Mouse (Mus musculus) B cell, adult 2 months (primary cell): ENCODE measurements around the gene Dmbt1.
"Not testable (repeated sequence)": the region's sequence is repeated elsewhere in the genome, so short reads cannot be mapped to it uniquely, and the experiment has no call there.

Experiments used
- DNase-seq, 2 experiments: peaks; one replicate each; pipeline ENCODE4 v3.0.0; 2022

The Dmbt1 gene

DNA sequence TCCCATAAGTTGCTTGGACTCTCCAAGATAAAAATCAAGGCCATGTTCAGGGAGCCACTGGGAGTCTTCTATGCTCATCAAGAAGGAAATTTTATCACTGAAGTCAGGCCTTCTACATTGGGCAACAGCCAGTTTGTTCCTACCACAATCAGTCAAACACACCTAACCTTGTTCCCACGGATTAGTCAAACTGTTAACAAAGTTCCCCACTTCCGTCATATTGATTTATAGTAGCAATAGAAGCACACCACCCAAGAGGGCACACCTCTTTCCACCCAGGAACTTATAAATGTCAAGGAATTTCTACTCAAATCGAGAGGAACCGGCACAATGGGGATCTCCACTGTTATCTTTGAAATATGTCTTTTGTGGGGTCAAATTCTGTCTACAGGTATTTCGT, at the start of gene Dmbt1:
Gene Dmbt1, plus strand, starts transcription at position 299 of the 400 bp plus-strand sequence.
- DNase-seq = no peak

DNA sequence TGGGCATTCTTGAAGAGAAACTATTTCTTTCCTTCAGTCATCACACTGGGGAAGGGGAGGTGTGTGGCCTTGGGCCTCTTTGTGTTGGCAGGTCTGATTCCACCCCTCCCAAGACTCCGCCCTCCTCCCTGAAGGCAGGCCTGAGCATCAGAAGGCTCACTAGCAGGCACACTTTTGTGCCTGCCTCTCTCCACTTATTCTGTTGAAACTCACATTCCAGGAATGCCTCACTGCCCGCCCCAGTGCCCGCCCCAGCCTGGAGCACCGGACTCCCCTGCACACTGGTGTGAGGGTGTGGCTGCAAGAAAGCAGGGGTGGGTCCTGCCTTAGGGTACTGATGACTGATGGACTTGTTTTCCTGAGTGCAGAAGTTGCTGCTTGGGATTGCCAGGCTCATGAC, 49.5 kb upstream of the Dmbt1 start:
- no peak for DNase-seq

DNA sequence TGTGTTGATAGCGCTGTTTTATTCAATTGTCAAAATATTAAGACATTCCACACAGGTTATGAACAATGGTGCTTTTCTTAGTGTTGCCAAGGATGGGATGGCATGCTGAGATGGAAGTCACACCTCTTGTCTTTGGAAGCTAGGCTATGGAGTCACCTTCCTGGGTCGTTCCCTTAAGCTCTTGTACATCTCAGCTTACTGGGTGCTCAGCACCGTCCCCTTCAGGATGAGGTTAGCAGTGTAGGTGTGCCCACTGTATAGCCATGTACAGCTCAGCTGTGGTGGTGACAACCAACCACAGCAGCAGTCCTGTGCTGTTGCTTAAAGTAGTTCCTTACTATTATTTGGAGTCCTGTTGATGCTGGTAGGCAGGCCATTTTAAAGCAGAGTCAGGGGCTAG, 49.0 kb upstream of the Dmbt1 start:
- DNase-seq = no peak

DNA sequence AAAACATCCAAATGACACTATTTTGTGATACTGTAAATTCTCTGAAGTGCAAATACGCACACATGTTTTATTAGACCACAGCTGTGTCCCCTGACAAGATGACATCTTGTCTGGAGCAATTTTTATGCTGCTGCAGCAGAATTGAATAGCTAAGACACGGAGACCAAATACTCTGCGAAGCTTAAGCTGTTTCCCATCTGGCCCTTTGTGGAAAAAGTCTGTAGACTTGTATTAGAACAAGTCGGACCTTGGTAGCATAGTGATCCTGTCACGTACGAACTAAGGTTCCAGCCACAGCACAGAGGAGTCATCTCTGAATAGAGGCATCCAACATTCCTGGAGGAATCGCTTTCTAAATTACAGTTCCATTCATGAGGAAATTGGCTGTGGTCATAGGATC, 47.6 kb upstream of the Dmbt1 start:
- no peak for DNase-seq

DNA sequence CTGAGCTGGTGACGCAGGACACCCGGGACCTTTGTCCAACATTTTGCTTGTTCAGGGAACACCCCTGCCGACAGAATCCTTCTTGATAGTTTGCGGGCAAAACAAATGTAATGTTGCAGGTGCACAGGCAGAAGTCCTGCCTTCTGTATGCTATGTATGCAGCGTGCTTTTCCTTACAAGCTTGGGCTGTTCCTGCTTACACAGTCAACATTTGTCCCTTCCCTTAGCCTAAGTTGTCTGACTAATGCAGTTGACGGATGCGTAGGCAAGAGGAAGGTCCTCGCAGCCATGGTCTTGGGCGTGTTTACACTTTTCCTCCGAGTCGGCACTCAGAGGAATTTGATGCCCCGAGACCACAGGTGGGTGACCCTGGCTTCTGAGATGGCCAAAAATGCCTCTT, 46.7 kb upstream of the Dmbt1 start:
- DNase-seq = no peak

DNA sequence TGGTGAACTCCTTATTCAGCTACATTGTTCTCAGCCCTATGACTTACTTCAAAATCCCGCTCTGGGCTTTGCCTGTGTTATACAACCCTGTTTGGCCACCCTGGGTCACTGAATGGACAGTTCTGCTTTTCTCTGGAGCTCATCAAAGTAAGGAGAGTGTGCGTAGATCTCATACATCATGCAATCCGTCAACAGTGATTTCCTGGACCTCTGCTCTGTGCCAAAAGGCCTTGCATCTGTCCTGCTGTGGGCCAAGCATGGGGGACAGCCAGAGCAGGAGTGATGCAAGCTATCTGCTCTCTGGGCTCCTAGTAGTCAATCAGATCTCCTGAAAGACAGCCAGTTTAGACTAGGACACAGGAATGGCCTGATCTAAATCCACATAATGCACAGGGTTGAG, 46.1 kb upstream of the Dmbt1 start:
- DNase-seq = no peak

DNA sequence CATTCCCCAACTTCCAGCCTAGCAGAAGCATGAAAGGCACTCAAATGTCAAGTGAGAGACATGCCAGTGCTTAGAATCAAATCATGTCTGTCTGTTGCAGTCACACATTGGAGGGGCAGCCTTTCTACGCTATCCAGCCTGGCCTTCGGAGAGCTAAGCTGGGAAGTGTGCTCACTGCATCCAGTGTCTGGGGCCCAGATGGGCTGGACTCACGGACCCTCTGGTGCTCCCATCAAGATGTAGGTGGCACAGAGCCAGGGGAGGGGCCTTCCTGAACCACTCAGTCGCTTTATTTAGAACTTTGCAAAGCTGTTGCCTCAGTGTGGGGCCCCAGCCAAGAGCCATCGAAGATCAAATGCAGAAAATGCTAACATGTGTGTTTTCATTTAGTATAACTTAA, 43.7 kb upstream of the Dmbt1 start:
- no peak for DNase-seq

DNA sequence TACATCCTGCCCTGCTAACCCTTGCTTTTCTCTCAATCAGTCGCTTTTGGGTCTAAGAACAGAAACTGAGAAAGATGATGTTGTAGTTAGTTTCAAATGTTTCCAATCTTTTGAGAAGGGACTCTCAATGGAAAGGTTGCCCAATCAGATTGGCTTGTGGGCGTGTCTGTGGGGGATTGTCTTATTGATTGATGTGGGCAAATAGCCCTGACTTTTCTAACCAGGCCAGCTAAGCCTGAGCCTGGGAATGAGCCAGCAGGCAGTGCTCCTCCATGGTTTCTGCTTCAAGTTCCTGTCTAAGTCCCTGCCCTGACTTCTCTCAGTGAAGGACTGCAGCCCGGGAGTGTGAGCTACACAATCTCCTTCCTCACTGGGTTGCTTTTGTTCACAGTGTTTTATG, 42.5 kb upstream of the Dmbt1 start:
- no peak for DNase-seq

DNA sequence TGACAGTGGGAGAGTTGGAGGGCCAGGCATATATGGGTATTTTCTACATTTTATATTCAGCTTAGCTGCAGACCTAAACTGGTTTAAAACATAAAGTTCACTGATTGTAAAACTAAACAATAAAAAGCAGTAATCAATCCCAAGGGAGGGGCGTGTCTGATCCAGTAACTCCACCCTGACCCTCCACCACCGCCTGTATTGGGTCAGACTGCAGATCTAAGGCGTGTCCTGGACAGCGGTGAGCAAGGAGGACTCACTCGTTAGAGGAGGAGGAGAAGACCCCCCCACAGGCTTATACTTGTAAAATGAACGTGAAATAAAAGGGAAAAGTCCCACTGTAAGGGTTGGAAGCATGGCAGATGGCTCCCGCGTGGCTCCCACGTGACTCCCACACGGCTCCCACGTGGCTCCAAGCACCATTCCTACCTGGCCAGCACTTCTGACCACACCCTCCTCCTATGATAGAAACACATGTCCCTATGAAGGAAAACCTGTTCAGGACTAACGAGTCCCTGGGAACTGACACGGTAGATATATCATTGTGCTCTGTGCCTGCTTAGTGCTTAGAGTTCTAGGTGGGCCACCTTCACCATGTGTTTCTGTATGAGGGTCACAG, 40.6 kb upstream of the Dmbt1 start:
- DNase-seq = no peak

DNA sequence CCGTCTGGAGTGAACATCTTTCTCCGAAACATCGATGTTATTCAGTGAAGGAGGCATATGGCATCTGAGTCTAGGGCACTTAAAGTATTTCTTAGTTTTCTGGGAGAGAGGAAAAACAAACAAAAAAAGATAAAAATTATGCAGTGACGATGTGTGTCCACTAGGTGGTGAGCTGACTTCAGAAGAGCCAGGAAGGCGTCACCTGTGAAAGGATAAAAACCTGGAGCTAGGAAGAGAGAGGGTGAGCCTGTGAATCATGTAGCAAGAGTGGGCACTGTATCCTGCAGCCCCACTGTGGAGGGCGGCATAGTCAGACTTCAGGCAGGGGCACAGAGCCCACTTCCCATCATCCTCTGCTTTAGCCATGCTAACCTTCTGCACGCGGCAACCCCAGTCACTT, 37.9 kb upstream of the Dmbt1 start:
- DNase-seq = no peak

DNA sequence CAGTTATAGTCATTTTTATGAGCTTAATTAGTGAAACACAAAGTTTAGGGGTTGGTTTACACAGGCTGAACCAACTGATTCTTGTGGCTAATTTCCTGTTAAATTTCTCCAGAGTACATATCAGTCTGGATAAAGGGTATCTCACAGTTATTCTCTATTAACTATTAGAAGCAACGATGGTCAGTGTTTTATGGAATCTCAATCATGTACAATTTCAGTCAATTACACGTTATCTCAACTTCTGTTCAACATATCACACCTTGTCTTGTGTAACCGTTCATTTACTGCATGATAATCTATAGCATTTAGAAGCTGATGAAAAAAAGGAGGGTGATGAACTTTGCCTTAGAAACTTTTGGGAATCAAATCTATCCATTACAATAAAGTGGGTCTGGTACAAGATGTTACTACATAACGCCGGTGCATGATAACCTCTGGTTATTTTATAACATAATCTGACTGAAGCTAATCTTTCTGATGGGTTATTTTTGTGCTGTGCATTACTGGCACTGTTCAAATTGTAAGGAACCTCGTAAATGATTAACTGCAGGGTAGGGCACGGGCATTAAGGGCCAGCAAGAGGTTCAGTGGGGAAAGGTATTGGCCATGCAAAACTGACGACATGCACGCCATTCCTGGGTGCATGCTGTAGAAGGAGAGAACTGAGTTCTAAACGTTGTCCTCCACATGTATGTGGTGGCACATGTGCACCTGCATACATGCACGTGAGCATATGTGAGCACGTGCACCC, 29.7 kb upstream of the Dmbt1 start:
- DNase-seq = no peak

DNA sequence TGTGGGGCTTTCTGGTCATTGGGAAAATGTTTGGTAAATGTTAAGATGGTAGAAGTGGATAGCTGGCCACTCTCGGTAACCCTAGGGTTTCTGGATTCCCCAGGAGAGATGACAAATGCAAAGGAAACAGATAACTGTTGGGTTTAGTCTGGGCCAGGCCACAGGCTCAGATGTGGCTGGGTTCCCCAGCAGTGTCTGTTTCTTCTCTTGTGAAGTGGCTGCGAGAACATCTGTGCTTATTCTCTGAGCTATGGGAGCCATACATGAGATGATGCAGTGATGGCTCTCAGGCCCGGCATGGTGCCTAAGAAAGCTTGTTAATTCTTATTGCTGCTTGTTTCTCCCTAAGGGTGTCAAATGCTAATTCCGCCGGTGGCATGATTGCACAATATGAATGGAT, 27.8 kb upstream of the Dmbt1 start:
- DNase-seq = no peak

DNA sequence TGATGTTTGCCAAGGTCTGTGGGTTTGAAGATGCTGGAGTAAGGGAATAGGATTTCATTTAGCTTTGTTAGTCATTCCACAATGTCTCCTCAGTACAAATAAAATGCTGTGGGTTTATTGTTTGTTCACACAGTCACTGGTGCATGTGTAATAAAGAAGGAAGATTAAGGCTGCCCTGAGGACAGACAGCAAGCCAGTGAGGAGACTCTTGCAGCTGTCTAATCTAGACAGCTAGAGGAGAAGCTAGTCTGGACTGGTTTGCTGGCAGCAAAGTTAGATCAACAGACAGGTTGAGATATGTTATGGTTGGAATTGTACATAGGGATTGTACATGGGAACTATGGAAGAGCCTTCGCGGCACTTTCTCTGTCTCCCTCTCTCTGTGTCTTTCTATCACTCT, 24.6 kb upstream of the Dmbt1 start:
- DNase-seq = no peak

DNA sequence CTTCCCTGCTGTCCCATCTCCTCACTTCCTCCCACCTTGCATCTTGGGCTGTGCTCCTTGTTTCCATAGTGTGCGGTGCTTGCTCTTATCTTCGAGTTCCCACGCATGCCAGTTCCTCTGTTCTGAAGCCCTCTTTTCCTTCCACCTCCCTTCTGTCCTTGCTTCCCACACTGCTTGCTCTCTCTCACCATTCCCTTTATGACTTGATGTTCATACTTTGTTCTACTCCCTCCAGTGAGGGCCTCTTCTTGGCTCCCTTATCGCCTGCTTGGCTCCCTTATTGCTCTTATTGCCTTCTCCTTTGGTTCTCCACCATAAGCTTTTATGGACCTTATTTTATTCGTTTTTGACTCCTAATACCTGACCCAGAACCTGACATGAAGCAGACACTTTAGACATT, 22.7 kb upstream of the Dmbt1 start:
- DNase-seq = no peak

DNA sequence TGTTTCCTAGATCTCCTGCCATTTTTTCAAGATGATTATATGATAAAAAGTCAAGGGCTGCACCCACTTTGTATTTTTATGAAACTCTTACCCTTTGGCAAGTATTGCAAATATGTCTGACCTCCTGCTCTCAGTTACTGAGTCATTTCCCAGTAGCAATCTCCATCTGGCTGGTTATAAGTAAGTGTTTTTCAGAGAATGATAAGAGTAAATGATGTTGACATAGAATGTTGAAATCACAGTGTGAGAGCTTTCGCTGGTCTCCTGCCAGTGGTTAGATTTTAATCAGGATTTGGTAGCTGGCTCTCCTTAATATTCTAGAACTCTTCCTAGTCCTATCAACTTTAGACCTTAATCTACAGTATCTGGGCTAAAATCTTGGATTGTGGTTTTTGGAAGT, 20.0 kb upstream of the Dmbt1 start:
- no peak for DNase-seq

DNA sequence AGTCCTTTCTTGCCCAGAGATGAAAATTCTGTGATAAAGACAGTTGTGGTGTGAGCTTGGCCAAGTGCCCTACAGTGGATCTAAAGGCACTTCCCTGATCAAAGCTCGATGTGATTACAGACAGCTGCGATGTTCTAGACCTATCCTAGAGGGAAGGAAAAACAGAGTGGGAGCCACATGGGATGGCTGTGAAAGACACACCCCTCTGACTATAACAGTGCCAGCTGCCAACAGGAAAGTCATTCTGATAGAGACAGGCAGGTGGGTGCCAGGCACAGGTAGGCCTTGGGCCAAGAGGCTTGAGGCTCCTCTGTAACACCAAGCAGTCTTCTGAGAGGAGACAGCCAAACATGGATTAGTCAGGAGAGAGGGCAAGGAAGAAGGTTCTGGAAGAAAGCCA, 12.7 kb upstream of the Dmbt1 start:
- DNase-seq = no peak

DNA sequence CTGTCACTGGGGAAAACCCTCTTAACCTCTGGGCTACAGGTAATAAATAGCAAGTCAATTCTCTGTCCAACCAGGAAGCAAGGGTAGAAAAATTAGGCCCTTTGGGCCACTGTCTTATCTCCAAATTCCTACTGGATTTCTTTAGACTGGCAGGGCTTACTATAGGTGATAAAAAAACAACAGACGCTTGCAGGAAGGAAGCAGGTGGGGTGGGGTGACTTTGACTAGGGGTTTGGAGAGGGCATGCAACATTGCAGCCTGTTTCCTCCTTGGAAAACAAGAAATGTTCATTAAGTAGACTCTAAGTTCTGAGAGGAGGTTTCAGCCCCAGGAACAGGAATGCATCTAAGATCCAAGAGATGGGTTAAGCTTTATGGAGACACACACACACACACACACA, 7.0 kb upstream of the Dmbt1 start:
- no peak for DNase-seq

DNA sequence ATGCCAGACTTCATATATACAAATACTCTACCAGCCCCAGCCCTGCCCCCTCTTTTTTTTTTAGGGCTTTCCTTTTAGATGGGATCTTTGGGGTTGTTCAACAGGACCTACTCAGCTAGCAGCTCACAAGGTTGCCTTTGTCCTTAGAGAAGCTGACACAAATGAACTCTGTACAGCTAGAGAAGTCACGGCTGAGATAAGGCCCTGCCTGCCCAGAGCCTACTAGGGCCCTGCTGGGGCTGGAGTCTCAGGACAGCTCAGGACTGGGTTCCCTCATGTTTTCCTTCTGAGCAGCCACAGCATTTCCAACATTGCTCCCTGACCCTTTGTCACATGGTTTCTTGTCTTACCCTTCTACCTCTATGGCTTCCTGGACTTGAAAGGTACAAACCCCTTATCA, 4.3 kb upstream of the Dmbt1 start:
- DNase-seq = no peak

DNA sequence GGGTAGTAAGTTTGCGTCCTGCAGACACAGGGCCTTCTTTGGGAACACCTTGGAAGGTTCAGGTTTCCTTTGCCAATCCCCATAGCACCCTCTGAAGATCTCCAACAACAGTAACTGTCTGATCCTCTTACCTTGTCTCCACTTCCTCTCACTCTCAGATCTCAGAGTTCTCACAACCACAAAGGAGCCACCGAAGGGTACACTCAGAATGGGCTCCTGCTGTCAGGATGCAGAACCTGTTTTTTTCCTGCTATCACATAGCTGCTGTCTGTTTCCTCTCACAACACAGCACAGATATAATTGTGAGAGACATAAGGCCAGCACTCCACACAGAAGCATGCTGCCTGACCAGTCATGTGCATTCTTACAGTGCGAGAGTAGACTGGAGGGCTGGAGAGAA, 4.5 kb downstream of the Dmbt1 start:
- no peak for DNase-seq

DNA sequence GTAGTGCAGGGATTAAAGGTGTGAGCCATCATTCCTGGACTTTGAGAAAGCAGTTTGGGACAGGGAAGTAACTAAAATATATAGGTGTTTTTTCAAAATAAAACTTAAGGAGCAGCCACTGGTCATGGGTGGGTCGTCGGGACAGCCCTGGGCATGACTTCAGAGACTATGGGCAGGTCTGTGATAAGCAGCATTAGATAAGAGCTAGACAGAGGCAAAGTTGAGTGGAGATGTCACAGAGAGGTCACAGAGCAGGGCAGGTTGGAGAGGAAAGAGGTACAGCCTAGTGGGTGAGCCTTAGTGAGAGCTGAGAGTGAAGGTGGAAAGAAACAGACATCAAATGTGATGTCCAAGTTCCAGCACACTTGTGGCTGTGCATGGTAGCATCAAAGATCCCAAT, 5.2 kb downstream of the Dmbt1 start:
- DNase-seq = no peak

DNA sequence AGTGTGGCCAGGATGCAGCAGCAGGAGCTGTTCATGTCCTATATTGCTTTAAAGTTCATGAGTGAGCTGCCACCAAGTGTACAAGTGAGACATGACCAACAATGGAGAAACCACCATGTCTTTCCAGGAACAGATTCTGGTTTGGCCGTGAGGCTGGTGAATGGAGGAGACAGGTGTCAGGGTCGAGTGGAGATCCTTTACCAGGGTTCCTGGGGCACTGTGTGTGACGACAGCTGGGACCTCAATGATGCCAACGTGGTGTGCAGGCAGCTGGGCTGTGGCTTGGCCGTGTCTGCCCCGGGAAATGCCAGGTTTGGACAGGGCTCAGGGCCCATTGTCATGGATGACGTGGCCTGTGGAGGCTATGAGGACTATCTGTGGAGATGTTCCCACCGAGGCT, 8.9 kb downstream of the Dmbt1 start:
- DNase-seq = not testable (repeated sequence)

DNA sequence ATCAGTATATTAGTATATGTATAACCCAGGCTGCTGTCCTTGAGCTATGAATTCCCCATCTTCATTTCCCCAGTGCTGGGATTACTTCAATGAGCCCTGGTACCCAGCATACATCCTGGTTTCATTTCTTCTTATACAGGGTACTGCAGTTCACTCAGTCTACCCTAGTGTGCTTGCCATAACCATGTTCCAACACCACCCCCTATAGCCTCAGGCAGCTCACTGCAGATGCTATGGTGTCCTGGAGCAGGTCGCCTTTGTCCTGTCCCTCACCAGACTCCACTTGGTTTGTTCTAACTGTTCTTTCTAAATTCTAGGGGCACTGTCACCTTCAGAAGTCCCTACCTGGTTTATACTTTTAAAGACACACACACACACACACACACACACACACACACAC, 10.8 kb downstream of the Dmbt1 start:
- no peak for DNase-seq

DNA sequence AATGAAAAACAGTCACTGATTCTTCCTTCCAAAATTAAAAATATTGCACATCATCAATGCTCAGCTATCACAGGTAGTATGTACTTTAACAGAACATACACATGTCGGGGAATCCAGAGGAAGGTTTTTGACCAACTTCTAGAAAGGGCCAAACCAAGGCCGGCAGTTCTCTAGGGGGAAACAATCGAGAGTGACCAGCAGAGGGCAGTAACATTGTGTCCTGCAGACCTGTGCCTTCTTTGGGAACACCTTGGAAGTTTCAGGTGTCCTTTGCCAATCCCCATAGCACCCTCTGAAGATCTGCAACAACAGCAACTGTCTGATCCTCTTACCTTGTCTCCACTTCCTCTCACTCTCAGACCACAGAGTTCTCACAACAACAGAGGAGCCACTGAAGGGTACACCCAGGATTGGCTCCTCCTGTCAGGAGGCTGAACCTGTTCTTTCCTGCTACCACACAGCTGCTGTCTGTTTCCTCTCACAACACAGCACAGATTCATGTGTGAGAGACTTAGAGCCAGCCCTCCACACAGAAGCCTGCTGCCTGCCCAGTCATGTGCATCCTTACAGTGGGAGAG, 13.5 kb downstream of the Dmbt1 start:
- DNase-seq = not testable (repeated sequence)

DNA sequence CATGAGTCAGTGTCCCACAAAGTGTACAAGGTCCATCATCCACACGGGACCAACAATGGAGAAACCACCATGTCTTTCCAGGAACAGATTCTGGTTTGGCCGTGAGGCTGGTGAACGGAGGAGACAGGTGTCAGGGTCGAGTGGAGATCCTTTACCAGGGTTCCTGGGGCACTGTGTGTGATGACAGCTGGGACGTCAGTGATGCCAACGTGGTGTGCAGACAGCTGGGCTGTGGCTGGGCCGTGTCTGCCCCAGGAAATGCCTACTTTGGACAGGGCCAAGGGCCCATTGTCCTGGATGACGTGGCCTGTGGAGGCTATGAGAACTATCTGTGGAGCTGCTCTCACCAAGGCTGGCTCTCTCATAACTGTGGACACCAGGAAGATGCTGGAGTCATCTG, 18.0 kb downstream of the Dmbt1 start:
- DNase-seq = not testable (repeated sequence)
